Mouse (Mus musculus): ENCODE results near the gene Csrnp1.

Gene Csrnp1

GRCm38 (mm10) chr9:120001945-120002725, 17.7 kb upstream of the Csrnp1 start:
- DNase-seq: peak; percentile 96 to 98

- DNase-seq: no peak
Observed at GRCm38 (mm10) chr9:120000761-120001160, 16.3 kb upstream of the Csrnp1 start.

- no peak for DNase-seq
Observed at GRCm38 (mm10) chr9:119999636-120000035, 15.2 kb upstream of the Csrnp1 start.

- no peak for DNase-seq
Observed at GRCm38 (mm10) chr9:119998776-119999175, 14.3 kb upstream of the Csrnp1 start.

- DNase-seq: no peak
Observed at GRCm38 (mm10) chr9:119996080-119996479, 11.6 kb upstream of the Csrnp1 start.

- DNase-seq: no peak
Observed at GRCm38 (mm10) chr9:119994207-119994606, 9.7 kb upstream of the Csrnp1 start.

GRCm38 (mm10) chr9:119993092-119993844, 8.8 kb upstream of the Csrnp1 start:
- no peak for DNase-seq

- DNase-seq: no peak
Observed at GRCm38 (mm10) chr9:119991310-119991709, 6.9 kb upstream of the Csrnp1 start.

- DNase-seq: no peak
Observed at GRCm38 (mm10) chr9:119988304-119988703, 3.8 kb upstream of the Csrnp1 start.

- no peak for DNase-seq
Observed at GRCm38 (mm10) chr9:119985881-119986574, 1.6 kb upstream of the Csrnp1 start.

- DNase-seq: peak; percentile 93 to 95
Observed at GRCm38 (mm10) chr9:119983585-119984535, 598 bp downstream of the Csrnp1 start.

- peak; percentile 74 to 82 for DNase-seq
Observed at GRCm38 (mm10) chr9:119982956-119983551, 1.4 kb downstream of the Csrnp1 start.

GRCm38 (mm10) chr9:119982241-119982811, 2.1 kb downstream of the Csrnp1 start:
- peak; percentile 83 to 88 for DNase-seq

GRCm38 (mm10) chr9:119981183-119982179, 3.0 kb downstream of the Csrnp1 start:
- peak; percentile 87 to 92 for DNase-seq

GRCm38 (mm10) chr9:119980770-119981182, 3.7 kb downstream of the Csrnp1 start:
- no peak for DNase-seq

- no peak for DNase-seq
Observed at GRCm38 (mm10) chr9:119979749-119980148, 4.7 kb downstream of the Csrnp1 start.

- no peak for DNase-seq
Observed at GRCm38 (mm10) chr9:119978811-119979441, 5.5 kb downstream of the Csrnp1 start.

- no peak for DNase-seq
Observed at GRCm38 (mm10) chr9:119978151-119978810, 6.2 kb downstream of the Csrnp1 start.

- DNase-seq: no peak
Observed at GRCm38 (mm10) chr9:119977557-119978060, 6.8 kb downstream of the Csrnp1 start.
